Comparison of ENCODE assay signal across 8 mouse cellular contexts in the genomic region with DNA sequence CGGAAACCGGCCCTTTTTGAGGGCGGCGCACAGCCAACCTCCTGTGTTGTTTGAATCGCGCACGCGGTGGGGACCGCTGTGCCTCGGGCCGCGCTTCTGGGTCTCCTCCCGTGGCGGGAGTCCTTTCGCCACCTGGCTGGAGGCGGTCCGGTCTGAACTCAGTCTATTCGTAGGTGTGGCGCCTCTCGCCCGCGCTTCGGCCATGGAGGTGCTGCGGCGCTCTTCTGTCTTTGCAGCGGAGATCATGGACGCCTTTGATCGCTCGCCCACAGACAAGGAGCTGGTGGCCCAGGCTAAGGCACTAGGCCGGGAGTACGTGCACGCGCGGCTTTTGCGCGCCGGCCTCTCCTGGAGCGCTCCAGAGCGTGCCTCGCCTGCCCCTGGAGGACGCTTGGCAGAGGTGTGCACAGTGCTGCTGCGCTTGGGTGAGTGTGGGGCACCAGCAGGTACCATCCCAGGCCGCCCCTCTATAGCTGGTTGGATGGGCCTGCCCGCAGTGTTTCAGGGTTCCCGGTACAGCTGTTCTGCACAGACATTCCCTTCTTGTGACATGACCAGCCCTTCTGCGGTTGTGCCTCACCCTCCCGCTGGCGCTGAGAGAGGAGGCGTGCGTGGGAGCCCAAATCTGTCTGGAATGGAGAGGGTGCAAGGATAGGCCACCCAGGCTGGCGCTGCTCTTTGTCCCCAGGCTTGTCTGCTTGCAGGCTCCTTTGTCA. TPM values are rescaled to one million over a fixed set of nuclear protein-coding genes. Genes with fewer than 3 reads are reported as not detected.
DNase-seq lines count a peak whose midpoint lies in the region; ATAC-seq and TF ChIP-seq lines count a peak whose summit lies in the region.

No protein-coding gene starts in this region.

- ATAC-seq in midbrain, embryonic 11.5 days (ENCODE audit: low FRiP score): peak; percentile 89
- ATAC-seq in stomach, embryonic 14.5 days (ENCODE audit: insufficient number of reproducible peaks, insufficient read depth, low FRiP score, low read depth): peak; percentile 81

- DNase-seq in layer of hippocampus, adult 11-12 months (ENCODE audit: low spot score): peak; percentile 31
- no peak for DNase-seq in layer of hippocampus, adult 8-10 months (ENCODE audit: low spot score in 2 of 2)
- peak; percentile 42 for DNase-seq in gastrocnemius, postnatal 10 days
- DNase-seq in induced T-regulatory cell, adult 2 months (ENCODE audit: low read depth): peak; percentile 12
- peak; percentile 71 for DNase-seq in left cerebral cortex, postnatal 4 days
- peak; percentile 98 for DNase-seq in midbrain, embryonic 11.5 days (ENCODE audit: low spot score, missing footprints)

- peak overlapping the region; percentile 74 for H3K9ac ChIP-seq in midbrain, embryonic 11.5 days (ENCODE audit: low read length)
- peak overlapping the region; percentile 46 for H3K9ac ChIP-seq in stomach, embryonic 14.5 days (replicated peaks; ENCODE audit: low read depth, low read length)

- no peaks in the 10 kb centered on the region for H3K4me1 ChIP-seq in cortical plate, adult 2 months (ENCODE audit: control insufficient read depth, insufficient read depth, low read length)
- H3K4me1 ChIP-seq in midbrain, embryonic 11.5 days (ENCODE audit: control insufficient read depth, insufficient read depth, low read length): no peaks in the 10 kb centered on the region
- 0 out of 2 replicates have a peak, but pooled peaks cover 10% of the 10 kb centered on the region for H3K4me1 ChIP-seq in stomach, embryonic 14.5 days (ENCODE audit: control insufficient read depth, insufficient read depth, low read length)

- no peaks in the 10 kb centered on the region for H3K9me3 ChIP-seq in midbrain, embryonic 11.5 days (ENCODE audit: control insufficient read depth, low read length)
- H3K9me3 ChIP-seq in stomach, embryonic 14.5 days (ENCODE audit: control insufficient read depth, low read depth, low read length): no peaks in the 10 kb centered on the region

- TF ChIP-seq POLR2A in cortical plate, adult 2 months (IDR thresholded peaks at IDR 0.05; ENCODE audit: extremely low read depth, insufficient read depth, low read length): no peak

- peak overlapping the region; percentile 29 for H3K4me3 ChIP-seq in cortical plate, adult 2 months (ENCODE audit: insufficient read depth, low read length)
- H3K4me3 ChIP-seq in midbrain, embryonic 11.5 days (ENCODE audit: low read depth, low read length): peak overlapping the region; percentile 45
- H3K4me3 ChIP-seq in stomach, embryonic 14.5 days (ENCODE audit: low read depth, low read length): peak overlapping the region; percentile 56

- WGBS in midbrain, embryonic 11.5 days: 3% methylated on average over 51 of the region's 51 CpGs
- 5% methylated on average over 51 of the region's 51 CpGs for WGBS in stomach, embryonic 14.5 days

- H3K36me3 ChIP-seq in midbrain, embryonic 11.5 days (ENCODE audit: control insufficient read depth, insufficient read depth, low read length): no peaks in the 10 kb centered on the region
- H3K36me3 ChIP-seq in stomach, embryonic 14.5 days (ENCODE audit: control insufficient read depth, insufficient read depth, low read length): peaks cover 8% of the 10 kb centered on the region; the same call in 1 of the 2 replicates

- peak overlapping the region; percentile 24; the same call in 1 of the 2 replicates for H3K27ac ChIP-seq in cortical plate, adult 2 months (ENCODE audit: insufficient read depth, low read length)
- H3K27ac ChIP-seq in midbrain, embryonic 11.5 days (ENCODE audit: low read depth, low read length): no peak overlapping the region
- H3K27ac ChIP-seq in stomach, embryonic 14.5 days (ENCODE audit: low read length): peak overlapping the region; percentile 28; the same call in 1 of the 2 replicates

- peaks cover 16% of the 10 kb centered on the region for H3K27me3 ChIP-seq in midbrain, embryonic 11.5 days (ENCODE audit: control insufficient read depth, insufficient read depth, low read length)
- H3K27me3 ChIP-seq in stomach, embryonic 14.5 days (ENCODE audit: control insufficient read depth, insufficient read depth, low read length): no peaks in the 10 kb centered on the region

- intact Hi-C loops in left cerebral cortex, postnatal 4 days (cut with DNase I): no loop called here

- no peak for TF ChIP-seq CTCF in cortical plate, adult 2 months (IDR thresholded peaks at IDR 0.05; ENCODE audit: extremely low read depth, insufficient read depth, low read length)

- H3K4me2 ChIP-seq in midbrain, embryonic 11.5 days: peak overlapping the region; percentile 82
- peak overlapping the region; percentile 89 for H3K4me2 ChIP-seq in stomach, embryonic 14.5 days (replicated peaks; ENCODE audit: low read depth, low read length)

RNA-seq across cellular contexts. Expression of gene Bok, which starts 0.9 kb away (rescaled TPM):
- 10 to 100 TPM; 52.3 to 55.7 (median 52.8) TPM for total RNA-seq in layer of hippocampus, adult 8-10 months (2022)
- 43.3 and 52.2 TPM in 2 replicates for polyA plus RNA-seq in cortical plate, adult 2 months (2012; rRNA removed)
- total RNA-seq in gastrocnemius, postnatal 10 days (2021): 1 to 10 TPM; 5.6 to 6.4 TPM
- total RNA-seq in left cerebral cortex, postnatal 4 days (2021): 10 to 100 TPM; 45.0 to 48.7 TPM
- 26.6 and 31.3 TPM in 2 replicates for polyA plus RNA-seq in midbrain, embryonic 11.5 days (2014; fragmentation: Nextera tagmentation; extraction: Ambion mirVana)
- polyA plus RNA-seq in stomach, embryonic 14.5 days (2014; fragmentation: Nextera tagmentation; extraction: Ambion mirVana): 54.1 and 58.0 TPM in 2 replicates

RNA-seq across cellular contexts. Expression of gene Stk25, which starts 27.9 kb away (rescaled TPM):
- total RNA-seq in layer of hippocampus, adult 8-10 months (2022): 100 to 1,000 TPM; 378 to 407 (median 393) TPM
- 404 and 424 TPM in 2 replicates for polyA plus RNA-seq in cortical plate, adult 2 months (2012; rRNA removed)
- total RNA-seq in gastrocnemius, postnatal 10 days (2021): 100 to 1,000 TPM in 1 of 2 experiments, 10 to 100 TPM in 1; 98.8 to 104 TPM
- 100 to 1,000 TPM; 352 to 377 TPM for total RNA-seq in left cerebral cortex, postnatal 4 days (2021)
- polyA plus RNA-seq in midbrain, embryonic 11.5 days (2014; fragmentation: Nextera tagmentation; extraction: Ambion mirVana): 187 and 198 TPM in 2 replicates
- polyA plus RNA-seq in stomach, embryonic 14.5 days (2014; fragmentation: Nextera tagmentation; extraction: Ambion mirVana): 171 and 174 TPM in 2 replicates

Comparison
In these comparisons a context has a peak if more than half of its experiments do, and no peak if none do; other contexts are left out.
1. DNase-seq: peak in layer of hippocampus, adult 11-12 months (single experiment), gastrocnemius, postnatal 10 days (single experiment), induced T-regulatory cell, adult 2 months (single experiment), left cerebral cortex, postnatal 4 days (single experiment) and midbrain, embryonic 11.5 days (single experiment); none in layer of hippocampus, adult 8-10 months (0 of 2).
2. RNA of gene Bok, which starts 0.9 kb away (total RNA-seq): 52.3 to 55.7 TPM in layer of hippocampus, adult 8-10 months and 45.0 to 48.7 TPM in left cerebral cortex, postnatal 4 days; 5.6 to 6.4 TPM in gastrocnemius, postnatal 10 days; every median in the first group is over 4 times any median in the second.
3. Peak in every context shown above with its lines, with median percentiles within 50 percentile points of each other: H3K4me3 ChIP-seq.